Mouse (Mus musculus) heart, embryonic 16.5 days (tissue): ENCODE results near the gene Lenep. TPM values are rescaled to one million over a fixed set of nuclear protein-coding genes. Genes with fewer than 3 reads are reported as not detected.

Experiments
- ATAC-seq: fragments of 200-750 bp; cut with Nextera tagmentation; replicated peaks from 2 replicates; pipeline ENCODE4 v1.8.0; 2017; ENCODE audit warnings: moderate number of reproducible peaks; ENCODE audit not compliant: insufficient read depth, low FRiP score; ENCODE audit errors: extremely low read depth
- H3K27ac ChIP-seq: fragments of 300-500 bp; sonication (generic); 2 replicates; pipeline ENCODE4 v1.5.1; 2014; ENCODE audit warnings: mild to moderate bottlenecking, low read length, control low read depth, moderate library complexity
- H3K27me3 ChIP-seq: fragments of 300-500 bp; sonication (generic); 2 replicates; pipeline ENCODE4 v1.6.1; 2014; ENCODE audit warnings: low read length, mixed read lengths; ENCODE audit not compliant: control insufficient read depth, insufficient read depth
- H3K36me3 ChIP-seq: fragments of 300-500 bp; sonication (generic); 2 replicates; pipeline ENCODE4 v1.6.1; 2014; ENCODE audit not compliant: control insufficient read depth, insufficient read depth
- H3K4me1 ChIP-seq: fragments of 300-500 bp; sonication (generic); 2 replicates; pipeline ENCODE4 v1.6.1; 2014; ENCODE audit warnings: low read length, mixed read lengths; ENCODE audit not compliant: control insufficient read depth, insufficient read depth
- H3K4me2 ChIP-seq: fragments of 300-500 bp; sonication (generic); 2 replicates; pipeline ENCODE4 v1.6.1; 2014; ENCODE audit warnings: low read depth, mild to moderate bottlenecking, control low read depth, low read length
- H3K4me3 ChIP-seq: fragments of 300-500 bp; sonication (generic); 2 replicates; pipeline ENCODE4 v1.5.1; 2014; ENCODE audit warnings: mild to moderate bottlenecking, control low read depth, low read length
- H3K9ac ChIP-seq: fragments of 300-500 bp; sonication (generic); 2 replicates; pipeline ENCODE4 v1.6.1; 2014; ENCODE audit warnings: low read length, control low read depth
- H3K9me3 ChIP-seq: fragments of 300-500 bp; sonication (generic); replicated peaks from 2 replicates; pipeline ENCODE4 v1.6.1; 2016; ENCODE audit warnings: low read length; ENCODE audit not compliant: control insufficient read depth
- WGBS: fragments of 180-500 bp; shearing (Covaris S2); extraction: QIAGEN DNeasy Blood & Tissue Kit; methylation state at CpG from one replicate; pipeline ENCODE4 v1.1.7; 2014; 5-methylcytosine and 5-hydroxymethylcytosine counted together
- polyA plus RNA-seq: library from polyadenylated mRNA; unstranded; fragments of >200 nt; fragmentation: Nextera tagmentation; extraction: Ambion mirVana; gene quantifications from 2 replicates; pipeline ENCODE4 v1.2.1, GENCODE M21; 2015

Lenep gene
- polyA plus RNA-seq, 1 experiment from 2014 or later, result not detected

GRCm38 (mm10) chr3:89390699-89391662, 11.6 kb downstream of the Lenep start:
- no peaks in the 10 kb centered on the region for H3K36me3 ChIP-seq
- 16% methylated on average over 19 of the region's 19 CpGs for WGBS
- H3K27ac ChIP-seq, result peak overlapping the region; percentile 73
- ATAC-seq, result no peak
- no peaks in the 10 kb centered on the region for H3K9me3 ChIP-seq
- peaks cover 24% of the 10 kb centered on the region for H3K4me1 ChIP-seq
- peak overlapping the region; percentile 88 for H3K9ac ChIP-seq
- no peaks in the 10 kb centered on the region for H3K27me3 ChIP-seq
- peak overlapping the region; percentile 77 for H3K4me3 ChIP-seq
- H3K4me2 ChIP-seq, result peak overlapping the region; percentile 90

- peak overlapping the region; percentile 73 for H3K27ac ChIP-seq
- no peaks in the 10 kb centered on the region for H3K9me3 ChIP-seq
- no peak for ATAC-seq
- no peak overlapping the region for H3K4me2 ChIP-seq
- H3K4me3 ChIP-seq, result no peak overlapping the region
- H3K36me3 ChIP-seq, result no peaks in the 10 kb centered on the region
- no peaks in the 10 kb centered on the region for H3K27me3 ChIP-seq
- H3K9ac ChIP-seq, result no peak overlapping the region
- 27% methylated on average over 5 of the region's 5 CpGs for WGBS
- peaks cover 15% of the 10 kb centered on the region for H3K4me1 ChIP-seq
Observed at GRCm38 (mm10) chr3:89390111-89390515, 12.5 kb downstream of the Lenep start.

- peaks cover 15% of the 10 kb centered on the region for H3K4me1 ChIP-seq
- H3K36me3 ChIP-seq, result no peaks in the 10 kb centered on the region
Observed at GRCm38 (mm10) chr3:89388901-89389740, 13.5 kb downstream of the Lenep start.

GRCm38 (mm10) chr3:89388134-89388881, 14.3 kb downstream of the Lenep start:
- Histone ChIP-seq H3K27me3 (no peaks in the 10 kb centered on the region), H3K36me3 (no peaks in the 10 kb centered on the region), H3K9me3 (no peaks in the 10 kb centered on the region), H3K4me1 (peaks cover 15% of the 10 kb centered on the region), H3K4me2 (no peak overlapping the region), H3K9ac (no peak overlapping the region), H3K27ac (no peak overlapping the region), H3K4me3 (no peak overlapping the region)
- ATAC-seq, result no peak
- 74% methylated on average over 11 of the region's 11 CpGs for WGBS

More at GRCm38 (mm10) chr3:89388901-89389740, 13.5 kb downstream of the Lenep start:
- H3K27ac ChIP-seq, result no peak overlapping the region
- H3K4me3 ChIP-seq, result no peak overlapping the region
- H3K9ac ChIP-seq, result no peak overlapping the region
- H3K27me3 ChIP-seq, result no peaks in the 10 kb centered on the region
- no peaks in the 10 kb centered on the region for H3K9me3 ChIP-seq
- no peak overlapping the region for H3K4me2 ChIP-seq
- 56% methylated on average over 6 of the region's 6 CpGs for WGBS
- no peak for ATAC-seq

- Histone ChIP-seq H3K9me3 (no peaks in the 10 kb centered on the region), H3K27ac (no peak overlapping the region), H3K4me2 (no peak overlapping the region), H3K9ac (no peak overlapping the region), H3K4me1 (peaks cover 15% of the 10 kb centered on the region), H3K4me3 (no peak overlapping the region), H3K36me3 (no peaks in the 10 kb centered on the region), H3K27me3 (no peaks in the 10 kb centered on the region)
- no peak for ATAC-seq
- WGBS, result 85% methylated on average over 11 of the region's 11 CpGs
Observed at GRCm38 (mm10) chr3:89387632-89388031, 15.0 kb downstream of the Lenep start.

GRCm38 (mm10) chr3:89386438-89387420, 15.9 kb downstream of the Lenep start:
- ATAC-seq, result no peak
- H3K4me1 ChIP-seq, result peaks cover 15% of the 10 kb centered on the region
- 62% methylated on average over 17 of the region's 17 CpGs for WGBS
- no peak overlapping the region for H3K9ac ChIP-seq
- no peaks in the 10 kb centered on the region for H3K36me3 ChIP-seq
- H3K4me2 ChIP-seq, result no peak overlapping the region
- no peak overlapping the region for H3K27ac ChIP-seq
- no peak overlapping the region for H3K4me3 ChIP-seq
- no peaks in the 10 kb centered on the region for H3K9me3 ChIP-seq
- no peaks in the 10 kb centered on the region for H3K27me3 ChIP-seq

- Histone ChIP-seq H3K4me3 (no peak overlapping the region), H3K9ac (no peak overlapping the region), H3K9me3 (no peaks in the 10 kb centered on the region), H3K27me3 (no peaks in the 10 kb centered on the region), H3K4me1 (peaks cover 7% of the 10 kb centered on the region), H3K27ac (no peak overlapping the region), H3K36me3 (peaks cover 1% of the 10 kb centered on the region; the same call in 1 of the 2 replicates), H3K4me2 (no peak overlapping the region)
- ATAC-seq, result no peak
- 44% methylated on average over 11 of the region's 11 CpGs for WGBS
Observed at GRCm38 (mm10) chr3:89385451-89385850, 17.1 kb downstream of the Lenep start.
